Mouse (Mus musculus) small intestine, adult 2 months (tissue): ENCODE measurements around the gene Cdip1. TPM values are rescaled to one million over a fixed set of nuclear protein-coding genes. Genes with fewer than 3 reads are reported as not detected.

ENCODE experiments used
- H3K27ac ChIP-seq: fragments of 200-500 bp; 2 replicates; pipeline ENCODE4 v1.5.1; 2012; ENCODE audit warnings: low read depth, low read length, control low read depth, inconsistent platforms; ENCODE audit not compliant: insufficient read depth
- H3K27me3 ChIP-seq: fragments of 200-500 bp; 2 replicates; pipeline ENCODE4 v1.6.1; 2012; ENCODE audit warnings: mild to moderate bottlenecking, moderate library complexity, low read length, inconsistent platforms; ENCODE audit not compliant: control insufficient read depth, insufficient read depth
- H3K36me3 ChIP-seq: fragments of 200-500 bp; 2 replicates; pipeline ENCODE4 v1.6.1; 2012; ENCODE audit warnings: mild to moderate bottlenecking, low read length, control low read depth, inconsistent platforms; ENCODE audit not compliant: control insufficient read depth, insufficient read depth
- H3K4me1 ChIP-seq: fragments of 200-500 bp; 2 replicates; pipeline ENCODE4 v1.6.1; 2012; ENCODE audit warnings: low read length, inconsistent platforms, mixed read lengths; ENCODE audit not compliant: control insufficient read depth, insufficient read depth, insufficient read length
- H3K4me3 ChIP-seq: fragments of 200-500 bp; 2 replicates; pipeline ENCODE4 v1.5.1; 2012; ENCODE audit warnings: low read depth, mild to moderate bottlenecking, control low read depth, inconsistent platforms, low read length, moderate library complexity
- CTCF ChIP-seq: fragments of 200-500 bp; IDR thresholded peaks from 2 replicates; pipeline ENCODE4 v1.5.1; 2012; ENCODE audit warnings: low read depth, mild to moderate bottlenecking, control low read depth, inconsistent platforms, low read length, moderate library complexity, mixed read lengths; ENCODE audit not compliant: insufficient replicate concordance, insufficient read length; ENCODE audit errors: extremely low read depth
- POLR2A ChIP-seq: fragments of 200-500 bp; IDR thresholded peaks from 2 replicates; pipeline ENCODE4 v1.6.1; 2012; ENCODE audit warnings: low read depth, mild to moderate bottlenecking, control low read depth, inconsistent platforms, low read length, moderate library complexity
- WGBS: fragments of 180-500 bp; shearing (Covaris S2); methylation state at CpG from one replicate; pipeline ENCODE4 v1.1.7; 2018; 5-methylcytosine and 5-hydroxymethylcytosine counted together
- polyA plus RNA-seq: library from polyadenylated mRNA; depleted of rRNA; stranded (reverse); fragments of >200 nt; gene quantifications from 2 replicates; pipeline ENCODE4 v1.2.3, GENCODE M21; 2012; rRNA removed

The Cdip1 gene
- polyA plus RNA-seq, 1 experiment = 87.4 TPM

GRCm38 (mm10) chr16:4713861-4714710 lies 76.0 kb downstream of the Cdip1 start:
- TF ChIP-seq POLR2A (no peak), CTCF (no peak)
- H3K36me3 ChIP-seq = peaks cover 4% of the 10 kb centered on the region
- no peak overlapping the region for H3K4me3 ChIP-seq
- H3K4me1 ChIP-seq = peaks cover 1% of the 10 kb centered on the region; the same call in 1 of the 2 replicates
- WGBS = 86% methylated on average over 17 of the region's 17 CpGs
- no peak overlapping the region for H3K27ac ChIP-seq
- H3K27me3 ChIP-seq = no peaks in the 10 kb centered on the region

DNA sequence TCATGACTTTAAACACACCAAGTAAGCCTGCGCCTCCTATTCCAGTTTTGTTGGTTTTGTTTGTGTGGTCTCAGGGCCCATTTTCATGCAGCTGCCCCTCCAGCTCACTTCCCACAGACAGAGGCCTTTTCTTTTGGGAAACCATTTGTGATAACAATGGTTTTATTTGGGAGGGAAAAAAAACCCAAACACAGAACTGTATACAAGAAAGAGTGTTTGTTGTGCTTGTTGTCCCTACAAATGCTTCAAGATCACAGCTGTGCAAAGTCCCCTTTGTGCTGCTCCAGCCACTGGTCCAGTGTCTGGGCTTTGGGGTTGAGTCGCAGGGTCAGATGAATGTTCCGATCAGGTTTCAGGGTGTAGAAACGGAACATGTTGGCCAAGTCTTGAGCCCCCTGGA lies 78.9 kb downstream of the Cdip1 start:
- Histone ChIP-seq H3K36me3 (peaks cover 20% of the 10 kb centered on the region), H3K27me3 (no peaks in the 10 kb centered on the region), H3K27ac (no peak overlapping the region), H3K4me3 (no peak overlapping the region), H3K4me1 (no peaks in the 10 kb centered on the region)
- TF ChIP-seq CTCF = no peak
- no peak for TF ChIP-seq POLR2A
- 94% methylated on average over 4 of the region's 4 CpGs for WGBS

GRCm38 (mm10) chr16:4705541-4705940 lies 84.6 kb downstream of the Cdip1 start:
- Histone ChIP-seq H3K27me3 (no peaks in the 10 kb centered on the region), H3K4me1 (no peaks in the 10 kb centered on the region), H3K36me3 (peaks cover 55% of the 10 kb centered on the region), H3K4me3 (no peak overlapping the region), H3K27ac (no peak overlapping the region)
- TF ChIP-seq CTCF (no peak), POLR2A (no peak)
- WGBS = 53% methylated on average over 4 of the region's 4 CpGs

DNA sequence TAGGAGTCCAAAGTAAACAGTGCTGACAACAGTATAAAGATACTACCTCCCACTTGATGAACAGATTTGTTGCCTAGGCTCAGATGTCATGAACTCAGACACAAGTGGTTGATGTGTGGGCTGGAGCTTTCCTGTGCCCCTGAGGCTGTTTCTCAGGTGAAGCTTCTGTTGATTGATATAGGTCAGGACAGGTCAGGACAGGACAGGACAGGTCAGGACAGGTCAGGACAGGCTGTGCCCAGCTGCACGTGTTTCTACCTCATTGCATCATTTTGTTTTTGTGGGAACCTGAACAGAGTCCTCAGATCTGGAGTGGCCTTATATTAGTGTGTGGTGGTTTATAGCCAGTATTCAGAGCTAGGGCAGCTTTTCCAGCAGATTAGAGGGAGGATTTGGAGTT lies 87.4 kb downstream of the Cdip1 start:
- peaks cover 72% of the 10 kb centered on the region for H3K36me3 ChIP-seq
- no peaks in the 10 kb centered on the region for H3K27me3 ChIP-seq
- no peaks in the 10 kb centered on the region for H3K4me1 ChIP-seq
- 69% methylated on average over 1 of the region's 1 CpGs for WGBS
- TF ChIP-seq CTCF (no peak), POLR2A (no peak)
- H3K27ac ChIP-seq = no peak overlapping the region
- no peak overlapping the region for H3K4me3 ChIP-seq

DNA sequence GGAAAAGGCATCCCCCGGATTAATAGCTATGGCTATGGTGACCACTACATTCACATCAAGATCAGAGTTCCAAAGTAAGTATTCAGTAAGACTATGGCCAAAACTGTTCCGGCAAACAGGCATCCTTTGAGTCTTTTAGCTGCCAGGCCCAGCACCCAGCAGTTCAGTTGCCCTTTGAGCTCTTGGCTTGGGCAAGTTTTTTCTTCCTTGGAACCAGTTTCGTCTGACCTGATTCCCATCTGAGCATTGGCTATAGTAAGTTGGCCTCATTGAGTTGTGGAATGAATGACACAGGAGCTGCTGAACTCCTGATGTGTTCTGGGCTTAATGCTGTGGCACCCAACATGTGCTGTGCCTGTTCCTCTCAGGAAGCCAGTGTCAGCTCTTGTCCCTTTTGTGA lies 88.9 kb downstream of the Cdip1 start:
- Histone ChIP-seq H3K27me3 (no peaks in the 10 kb centered on the region), H3K27ac (no peak overlapping the region), H3K4me1 (no peaks in the 10 kb centered on the region), H3K4me3 (no peak overlapping the region), H3K36me3 (peaks cover 71% of the 10 kb centered on the region)
- TF ChIP-seq POLR2A (no peak), CTCF (no peak)
- 72% methylated on average over 3 of the region's 3 CpGs for WGBS

Other genes starting within 250 kb of the Cdip1 start
- gene Srl, start 248.5 kb downstream of the Cdip1 start, polyA plus RNA-seq = 0.18 and 0.25 TPM in 2 replicates
- 4.0 and 8.3 TPM in 2 replicates for gene Tfap4, start 230.4 kb downstream of the Cdip1 start, polyA plus RNA-seq
- 8.6 and 10.1 TPM in 2 replicates for gene Glis2, start 195.6 kb downstream of the Cdip1 start, polyA plus RNA-seq
- 6.0 and 8.7 TPM in 2 replicates for gene Pam16, start 165.3 kb downstream of the Cdip1 start, polyA plus RNA-seq
- gene Vasn, start 150.4 kb downstream of the Cdip1 start, polyA plus RNA-seq = 6.5 and 7.8 TPM in 2 replicates
- gene Dnaja3, start 150.3 kb downstream of the Cdip1 start, polyA plus RNA-seq = 10.2 and 13.7 TPM in 2 replicates
- gene Coro7, start 110.5 kb downstream of the Cdip1 start, polyA plus RNA-seq = 45.6 and 86.6 TPM in 2 replicates
- gene Nmral1, start 70.9 kb downstream of the Cdip1 start, polyA plus RNA-seq = 2.2 and 5.6 TPM in 2 replicates
- gene Hmox2, start 63.9 kb downstream of the Cdip1 start, polyA plus RNA-seq = 11.8 and 21.2 TPM in 2 replicates
- gene 4930562C15Rik, start 45.1 kb upstream of the Cdip1 start, polyA plus RNA-seq = not detected in 2 replicates
- 21.0 and 37.1 TPM in 2 replicates for gene Ubald1, start 90.0 kb upstream of the Cdip1 start, polyA plus RNA-seq
- 81.9 and 164 TPM in 2 replicates for gene Mgrn1, start 96.0 kb upstream of the Cdip1 start, polyA plus RNA-seq
- 23.7 and 42.6 TPM in 2 replicates for gene Nudt16l1, start 148.5 kb upstream of the Cdip1 start, polyA plus RNA-seq
- gene Anks3, start 173.9 kb upstream of the Cdip1 start, polyA plus RNA-seq = 17.9 and 34.8 TPM in 2 replicates
- 0.15 TPM in 1 of 2 replicates, not detected in the other for gene Sept12, start 207.6 kb upstream of the Cdip1 start, polyA plus RNA-seq
- gene Smim22, start 217.0 kb upstream of the Cdip1 start, polyA plus RNA-seq = 173 and 472 TPM in 2 replicates
- 41.3 and 68.4 TPM in 2 replicates for gene Rogdi, start 223.3 kb upstream of the Cdip1 start, polyA plus RNA-seq